Mouse (Mus musculus): ENCODE measurements around the gene Dnaja3. TPM values are rescaled to one million over a fixed set of nuclear protein-coding genes. Genes with fewer than 3 reads are reported as not detected.
A peak's percentile ranks its signal among the peaks of the same experiment; 100 is the strongest.

Gene Dnaja3
- polyA plus RNA-seq, 1 experiment from 2014 or later, result 38.6 TPM

GRCm38 (mm10) chr16:4595527-4595963 is 44.2 kb upstream of the Dnaja3 start:
- no peaks in the 10 kb centered on the region for H3K36me3 ChIP-seq (ENCODE audit: control insufficient read depth, insufficient read depth)
- no peaks in the 10 kb centered on the region for H3K9me3 ChIP-seq (ENCODE audit: control insufficient read depth)
- WGBS, result 12% methylated on average over 5 of the region's 5 CpGs
- peak; percentile 31; the same call in 1 of the 2 replicates for TF ChIP-seq CTCF (IDR thresholded peaks at IDR 0.05; ENCODE audit: low read depth)
- peak overlapping the region; percentile 80; the same call in 1 of the 2 replicates for H3K9ac ChIP-seq (ENCODE audit: low read depth, low read length)
- no peak for ATAC-seq
- H3K4me2 ChIP-seq (replicated peaks; ENCODE audit: low read depth), result peak overlapping the region; percentile 96
- H3K27me3 ChIP-seq (replicated peaks; ENCODE audit: control insufficient read depth, insufficient read depth, low read length), result no peaks in the 10 kb centered on the region
- peaks cover 5% of the 10 kb centered on the region; the same call in 1 of the 2 replicates for H3K4me1 ChIP-seq (replicated peaks; ENCODE audit: control insufficient read depth, insufficient read depth, low read length)
- H3K4me3 ChIP-seq (ENCODE audit: low read depth, low read length), result peak overlapping the region; percentile 72
- H3K27ac ChIP-seq (ENCODE audit: low read depth, low read length), result no peak overlapping the region

- no peak for ATAC-seq
- Histone ChIP-seq H3K4me3 (ENCODE audit: low read depth, low read length) (peak overlapping the region; percentile 72), H3K9me3 (ENCODE audit: control insufficient read depth) (no peaks in the 10 kb centered on the region), H3K27ac (ENCODE audit: low read depth, low read length) (no peak overlapping the region), H3K4me1 (replicated peaks; ENCODE audit: control insufficient read depth, insufficient read depth, low read length) (peaks cover 5% of the 10 kb centered on the region; the same call in 1 of the 2 replicates), H3K36me3 (ENCODE audit: control insufficient read depth, insufficient read depth) (no peaks in the 10 kb centered on the region), H3K27me3 (replicated peaks; ENCODE audit: control insufficient read depth, insufficient read depth, low read length) (no peaks in the 10 kb centered on the region), H3K9ac (ENCODE audit: low read depth, low read length) (peak overlapping the region; percentile 7; the same call in 1 of the 2 replicates), H3K4me2 (replicated peaks; ENCODE audit: low read depth) (peak overlapping the region; percentile 96)
- WGBS, result 40% methylated on average over 3 of the region's 3 CpGs
- no peak for TF ChIP-seq CTCF (IDR thresholded peaks at IDR 0.05; ENCODE audit: low read depth)
Measured at GRCm38 (mm10) chr16:4596141-4596728, 43.6 kb upstream of the Dnaja3 start.

GRCm38 (mm10) chr16:4596836-4597235 is 43.0 kb upstream of the Dnaja3 start:
- WGBS, result 60% methylated on average over 2 of the region's 2 CpGs
- Histone ChIP-seq H3K27me3 (replicated peaks; ENCODE audit: control insufficient read depth, insufficient read depth, low read length) (no peaks in the 10 kb centered on the region), H3K4me3 (ENCODE audit: low read depth, low read length) (no peak overlapping the region), H3K9me3 (ENCODE audit: control insufficient read depth) (no peaks in the 10 kb centered on the region), H3K4me2 (replicated peaks; ENCODE audit: low read depth) (peak overlapping the region; percentile 96; the same call in 1 of the 2 replicates), H3K27ac (ENCODE audit: low read depth, low read length) (no peak overlapping the region), H3K9ac (ENCODE audit: low read depth, low read length) (no peak overlapping the region), H3K4me1 (replicated peaks; ENCODE audit: control insufficient read depth, insufficient read depth, low read length) (peaks cover 5% of the 10 kb centered on the region; the same call in 1 of the 2 replicates), H3K36me3 (ENCODE audit: control insufficient read depth, insufficient read depth) (no peaks in the 10 kb centered on the region)
- no peak for TF ChIP-seq CTCF (IDR thresholded peaks at IDR 0.05; ENCODE audit: low read depth)
- no peak for ATAC-seq

- H3K27ac ChIP-seq (ENCODE audit: low read depth, low read length), result no peak overlapping the region
- no peak overlapping the region for H3K4me3 ChIP-seq (ENCODE audit: low read depth, low read length)
- H3K27me3 ChIP-seq (replicated peaks; ENCODE audit: control insufficient read depth, insufficient read depth, low read length), result no peaks in the 10 kb centered on the region
- H3K36me3 ChIP-seq (ENCODE audit: control insufficient read depth, insufficient read depth), result no peaks in the 10 kb centered on the region
- no peaks in the 10 kb centered on the region for H3K9me3 ChIP-seq (ENCODE audit: control insufficient read depth)
- TF ChIP-seq CTCF (IDR thresholded peaks at IDR 0.05; ENCODE audit: low read depth), result no peak
- WGBS, result 59% methylated on average over 7 of the region's 7 CpGs
- peaks cover 9% of the 10 kb centered on the region; the same call in 1 of the 2 replicates for H3K4me1 ChIP-seq (replicated peaks; ENCODE audit: control insufficient read depth, insufficient read depth, low read length)
- H3K4me2 ChIP-seq (replicated peaks; ENCODE audit: low read depth), result peak overlapping the region; percentile 24; the same call in 1 of the 2 replicates
- no peak overlapping the region for H3K9ac ChIP-seq (ENCODE audit: low read depth, low read length)
- no peak for ATAC-seq
Measured at GRCm38 (mm10) chr16:4597296-4597695, 42.5 kb upstream of the Dnaja3 start.

DNA sequence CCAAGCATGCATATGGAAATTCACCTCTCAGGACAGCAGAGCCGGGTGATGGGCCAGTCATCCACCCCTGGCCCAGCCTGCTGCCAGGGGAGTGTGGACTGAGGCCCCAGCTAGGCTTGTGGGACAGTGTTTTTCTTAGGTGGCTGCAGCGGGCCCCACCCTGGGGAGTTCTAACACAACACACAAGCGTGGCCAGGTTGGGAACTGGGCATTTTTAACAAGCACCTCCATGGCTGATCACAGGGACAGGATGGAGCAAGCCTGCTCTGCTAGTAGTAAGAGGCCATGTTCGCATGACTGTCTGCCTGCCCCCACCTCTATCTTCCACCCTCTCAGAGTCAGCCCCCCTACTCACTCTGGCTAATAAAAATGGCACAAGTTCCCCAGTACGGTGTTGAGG is 41.7 kb upstream of the Dnaja3 start:
- no peaks in the 10 kb centered on the region for H3K27me3 ChIP-seq (replicated peaks; ENCODE audit: control insufficient read depth, insufficient read depth, low read length)
- H3K27ac ChIP-seq (ENCODE audit: low read depth, low read length), result no peak overlapping the region
- H3K36me3 ChIP-seq (ENCODE audit: control insufficient read depth, insufficient read depth), result no peaks in the 10 kb centered on the region
- no peaks in the 10 kb centered on the region for H3K9me3 ChIP-seq (ENCODE audit: control insufficient read depth)
- ATAC-seq, result no peak
- H3K4me1 ChIP-seq (replicated peaks; ENCODE audit: control insufficient read depth, insufficient read depth, low read length), result peaks cover 14% of the 10 kb centered on the region
- no peak overlapping the region for H3K4me2 ChIP-seq (replicated peaks; ENCODE audit: low read depth)
- H3K4me3 ChIP-seq (ENCODE audit: low read depth, low read length), result no peak overlapping the region
- TF ChIP-seq CTCF (IDR thresholded peaks at IDR 0.05; ENCODE audit: low read depth), result no peak
- H3K9ac ChIP-seq (ENCODE audit: low read depth, low read length), result no peak overlapping the region
- whole genome bisulfite sequencing, result 75% methylated on average over 5 of the region's 5 CpGs

DNA sequence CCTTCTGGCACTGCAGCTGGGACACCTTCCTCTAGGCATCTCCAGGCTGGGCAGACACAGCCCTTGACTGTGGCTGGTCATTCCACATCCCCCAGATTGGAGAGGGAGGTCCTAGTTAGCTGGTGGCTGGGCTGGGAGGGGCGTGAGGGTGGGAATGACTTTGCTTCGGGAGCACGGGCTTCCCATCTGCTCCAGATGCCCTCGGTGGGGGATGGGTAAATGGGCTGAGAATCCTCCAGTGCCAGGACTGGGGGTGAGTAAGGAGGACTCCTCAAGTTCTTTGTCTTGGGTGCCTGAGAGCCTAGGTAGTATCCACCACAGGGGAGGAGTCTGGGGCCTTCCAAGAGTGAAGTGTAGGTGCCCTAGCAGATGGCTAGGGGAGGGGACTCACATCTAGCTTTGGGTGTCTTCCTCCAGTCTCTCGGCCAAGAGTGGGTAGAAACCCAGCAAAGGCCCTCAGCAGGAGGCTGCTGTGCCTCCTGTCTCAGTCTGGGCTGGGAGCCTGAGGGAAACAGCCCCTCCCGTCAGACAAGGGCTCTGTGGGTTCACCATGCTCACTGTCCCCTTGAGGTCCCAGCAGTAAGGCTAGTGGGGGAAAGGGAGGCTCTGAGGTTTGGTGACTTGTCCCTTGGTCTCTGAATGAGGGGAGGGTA is 40.8 kb upstream of the Dnaja3 start:
- Histone ChIP-seq H3K9me3 (ENCODE audit: control insufficient read depth) (no peaks in the 10 kb centered on the region), H3K4me2 (replicated peaks; ENCODE audit: low read depth) (no peak overlapping the region), H3K27ac (ENCODE audit: low read depth, low read length) (no peak overlapping the region), H3K27me3 (replicated peaks; ENCODE audit: control insufficient read depth, insufficient read depth, low read length) (no peaks in the 10 kb centered on the region), H3K4me3 (ENCODE audit: low read depth, low read length) (no peak overlapping the region), H3K36me3 (ENCODE audit: control insufficient read depth, insufficient read depth) (no peaks in the 10 kb centered on the region), H3K4me1 (replicated peaks; ENCODE audit: control insufficient read depth, insufficient read depth, low read length) (peaks cover 18% of the 10 kb centered on the region), H3K9ac (ENCODE audit: low read depth, low read length) (no peak overlapping the region)
- TF ChIP-seq CTCF (IDR thresholded peaks at IDR 0.05; ENCODE audit: low read depth), result no peak
- 40% methylated on average over 6 of the region's 6 CpGs for WGBS
- no peak for ATAC-seq
